Mouse (Mus musculus): ENCODE results near the gene Asb14. TPM values are rescaled to one million over a fixed set of nuclear protein-coding genes. Genes with fewer than 3 reads are reported as not detected.

Asb14 gene
- polyA plus RNA-seq, 1 experiment from 2014 or later: not detected

DNA sequence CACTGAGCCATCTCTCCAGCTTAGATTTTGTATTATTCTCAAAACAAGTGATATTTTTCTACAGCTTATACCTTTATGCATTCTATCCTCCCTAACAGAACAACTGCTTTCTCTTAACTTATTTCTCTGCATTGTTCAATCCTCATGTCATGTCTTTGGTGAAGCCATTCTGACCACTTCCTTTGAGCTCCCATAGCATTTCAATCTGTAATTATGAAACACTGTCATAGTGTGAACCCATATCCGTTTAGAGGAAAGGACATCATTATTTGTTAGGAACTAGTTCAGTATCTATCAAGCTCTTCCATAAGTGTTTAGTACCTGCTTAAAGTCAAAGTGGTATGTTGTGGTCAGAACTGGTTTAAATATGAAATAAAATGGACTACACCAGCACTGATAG is 66.2 kb downstream of the Asb14 start:
- H3K4me2 ChIP-seq (ENCODE audit: low read depth, low read length): no peak overlapping the region
- H3K27ac ChIP-seq (replicated peaks; ENCODE audit: low read depth, low read length): no peak overlapping the region
- no peaks in the 10 kb centered on the region for H3K4me1 ChIP-seq (ENCODE audit: control insufficient read depth, insufficient read depth, low read length)
- no peaks in the 10 kb centered on the region for H3K27me3 ChIP-seq (ENCODE audit: control insufficient read depth, insufficient read depth, low read length)
- H3K36me3 ChIP-seq (replicated peaks; ENCODE audit: control insufficient read depth, insufficient read depth, low read depth, low read length): no peaks in the 10 kb centered on the region; the same call in 1 of the 2 replicates
- DNase-seq (ENCODE audit: low spot score) (no peak), ATAC-seq (replicated peaks; ENCODE audit: insufficient number of reproducible peaks, low FRiP score, low TSS enrichment, low read depth) (no peak)
- no peak overlapping the region for H3K9ac ChIP-seq (replicated peaks; ENCODE audit: low read length)
- 93% methylated on average over 1 of the region's 1 CpGs for WGBS
- H3K4me3 ChIP-seq (ENCODE audit: low read depth, low read length): no peak overlapping the region
- H3K9me3 ChIP-seq (replicated peaks; ENCODE audit: control insufficient read depth, low read length): no peaks in the 10 kb centered on the region

Other genes with a start within 250 kb of the Asb14 start
- 12.4 and 13.4 TPM in 2 replicates for gene Pde12, start 224.7 kb upstream of the Asb14 start, polyA plus RNA-seq (2014; fragmentation: Nextera tagmentation; extraction: Ambion mirVana)
- 0.04 TPM in 1 of 2 replicates, not detected in the other for gene Dnah12, start 201.3 kb upstream of the Asb14 start, polyA plus RNA-seq (2014; fragmentation: Nextera tagmentation; extraction: Ambion mirVana)
- 42.5 and 45.9 TPM in 2 replicates for gene Appl1, start 76.7 kb downstream of the Asb14 start, polyA plus RNA-seq (2014; fragmentation: Nextera tagmentation; extraction: Ambion mirVana)
- 1.4 and 3.4 TPM in 2 replicates for gene Hesx1, start 99.9 kb downstream of the Asb14 start, polyA plus RNA-seq (2014; fragmentation: Nextera tagmentation; extraction: Ambion mirVana)
- gene Il17rd, start 144.4 kb downstream of the Asb14 start, polyA plus RNA-seq (2014; fragmentation: Nextera tagmentation; extraction: Ambion mirVana): 6.7 and 6.9 TPM in 2 replicates
- gene Arhgef3, start 220.3 kb downstream of the Asb14 start, polyA plus RNA-seq (2014; fragmentation: Nextera tagmentation; extraction: Ambion mirVana): 5.4 and 6.8 TPM in 2 replicates